Mouse (Mus musculus) adipocyte (in vitro differentiated cells): ENCODE data around the gene Wwp2.
"Not testable (repeated sequence)": the region's sequence is repeated elsewhere in the genome, so short reads cannot be mapped to it uniquely, and the experiment has no call there.

Source experiments
- DNase-seq: peaks from one replicate; pipeline ENCODE4 v3.0.0-alpha.2; 2016; ENCODE audit warnings: low spot score

The Wwp2 gene

GRCm38 (mm10) chr8:107476786-107477185 is 40.6 kb downstream of the Wwp2 start:
- not testable (repeated sequence) for DNase-seq

- DNase-seq, result peak; percentile 70
Measured at GRCm38 (mm10) chr8:107478728-107479127, 42.6 kb downstream of the Wwp2 start.

- peak; percentile 75 for DNase-seq
Measured at GRCm38 (mm10) chr8:107480436-107480835, 44.3 kb downstream of the Wwp2 start.

- DNase-seq, result no peak
Measured at GRCm38 (mm10) chr8:107483250-107483649, 47.1 kb downstream of the Wwp2 start.

GRCm38 (mm10) chr8:107484956-107485355 is 48.8 kb downstream of the Wwp2 start:
- DNase-seq, result no peak

- DNase-seq, result no peak
Measured at GRCm38 (mm10) chr8:107488551-107488950, 52.4 kb downstream of the Wwp2 start.

GRCm38 (mm10) chr8:107489086-107489485 is 52.9 kb downstream of the Wwp2 start:
- DNase-seq, result no peak

- peak; percentile 77 for DNase-seq
Measured at GRCm38 (mm10) chr8:107489921-107490320, 53.8 kb downstream of the Wwp2 start.

GRCm38 (mm10) chr8:107490649-107491048 is 54.5 kb downstream of the Wwp2 start:
- no peak for DNase-seq

- DNase-seq, result no peak
Measured at GRCm38 (mm10) chr8:107491212-107491611, 55.0 kb downstream of the Wwp2 start.

GRCm38 (mm10) chr8:107491831-107492230 is 55.7 kb downstream of the Wwp2 start:
- DNase-seq, result no peak

- DNase-seq, result no peak
Measured at GRCm38 (mm10) chr8:107492802-107493201, 56.6 kb downstream of the Wwp2 start.

GRCm38 (mm10) chr8:107495425-107495824 is 59.3 kb downstream of the Wwp2 start:
- no peak for DNase-seq

- DNase-seq, result no peak
Measured at GRCm38 (mm10) chr8:107497708-107498107, 61.5 kb downstream of the Wwp2 start.

GRCm38 (mm10) chr8:107498390-107498789 is 62.2 kb downstream of the Wwp2 start:
- DNase-seq, result peak; percentile 75

- no peak for DNase-seq
Measured at GRCm38 (mm10) chr8:107498806-107499205, 62.6 kb downstream of the Wwp2 start.

- peak; percentile 72 for DNase-seq
Measured at GRCm38 (mm10) chr8:107499519-107499918, 63.4 kb downstream of the Wwp2 start.

GRCm38 (mm10) chr8:107502407-107502806 is 66.2 kb downstream of the Wwp2 start:
- no peak for DNase-seq

- DNase-seq, result peak; percentile 56
Measured at GRCm38 (mm10) chr8:107502922-107503321, 66.8 kb downstream of the Wwp2 start.

- DNase-seq, result no peak
Measured at GRCm38 (mm10) chr8:107503354-107503753, 67.2 kb downstream of the Wwp2 start.

GRCm38 (mm10) chr8:107504239-107504985 is 68.2 kb downstream of the Wwp2 start:
- DNase-seq, result no peak

- DNase-seq, result no peak
Measured at GRCm38 (mm10) chr8:107505271-107505670, 69.1 kb downstream of the Wwp2 start.

- DNase-seq, result no peak
Measured at GRCm38 (mm10) chr8:107507019-107507418, 70.9 kb downstream of the Wwp2 start.

GRCm38 (mm10) chr8:107510204-107510603 is 74.0 kb downstream of the Wwp2 start:
- DNase-seq, result no peak
